Comparison of ENCODE assay signal across 9 mouse cellular contexts in genomic region chr5:65434471-65435362, GRCm38 (mm10). TPM values are rescaled to one million over a fixed set of nuclear protein-coding genes. Genes with fewer than 3 reads are reported as not detected.
DNase-seq lines count a peak whose midpoint lies in the region; ATAC-seq lines count a peak whose summit lies in the region.
"Had no signal": no experiment of that assay in that cellular context is flagged by ENCODE, and none has a peak within 500 bp of the region (broad histone marks: within the 10 kb centered on the region; RNA-seq: fewer than 3 reads in every experiment).

No protein-coding gene starts in this region.

- H3K4me3 ChIP-seq in megakaryocyte, embryonic 14.5 days (replicated peaks) = peak overlapping the region; percentile 98
- peak overlapping the region; percentile 81 for H3K4me3 ChIP-seq in forebrain, embryonic 12.5 days (replicated peaks)
- peak overlapping the region; percentile 82 for H3K4me3 ChIP-seq in neural tube, embryonic 13.5 days

- 4% methylated on average over 15 of the region's 15 CpGs for WGBS in forebrain, embryonic 12.5 days
- 3% methylated on average over 15 of the region's 15 CpGs for WGBS in neural tube, embryonic 13.5 days

- peak overlapping the region; percentile 75 for H3K4me2 ChIP-seq in forebrain, embryonic 12.5 days
- H3K4me2 ChIP-seq in neural tube, embryonic 13.5 days = peak overlapping the region; percentile 83

- H3K9ac ChIP-seq in forebrain, embryonic 12.5 days = peak overlapping the region; percentile 80
- H3K9ac ChIP-seq in neural tube, embryonic 13.5 days = peak overlapping the region; percentile 89

- no peaks in the 10 kb centered on the region for H3K9me3 ChIP-seq in megakaryocyte, embryonic 14.5 days
- no peaks in the 10 kb centered on the region for H3K9me3 ChIP-seq in forebrain, embryonic 12.5 days
- no peaks in the 10 kb centered on the region for H3K9me3 ChIP-seq in neural tube, embryonic 13.5 days

- intact Hi-C loops in left cerebral cortex, postnatal 25 days (cut with DNase I) = loop anchor here (2.0 to 5.0 kb wide), 2 partner anchors 58 to 102 kb away; partner anchors contain the start of genes Gm43552, Smim14 and Ube2k

- H3K36me3 ChIP-seq in megakaryocyte, embryonic 14.5 days (replicated peaks; ENCODE audit: low read length) = no peaks in the 10 kb centered on the region
- no peaks in the 10 kb centered on the region for H3K36me3 ChIP-seq in forebrain, embryonic 12.5 days (replicated peaks)
- no peaks in the 10 kb centered on the region for H3K36me3 ChIP-seq in neural tube, embryonic 13.5 days

- peak overlapping the region; percentile 76 for H3K27ac ChIP-seq in forebrain, embryonic 12.5 days
- H3K27ac ChIP-seq in neural tube, embryonic 13.5 days (replicated peaks) = peak overlapping the region; percentile 88

- no peaks in the 10 kb centered on the region for H3K27me3 ChIP-seq in megakaryocyte, embryonic 14.5 days (replicated peaks)
- no peaks in the 10 kb centered on the region for H3K27me3 ChIP-seq in forebrain, embryonic 12.5 days
- no peaks in the 10 kb centered on the region for H3K27me3 ChIP-seq in neural tube, embryonic 13.5 days

- DNase-seq in cerebellum, adult 18-20 months = peak; percentile 14 to 24
- no peak for DNase-seq in cerebellum, adult 8-10 months
- DNase-seq in left cerebral cortex, postnatal 25 days (ENCODE audit: low spot score in 2 of 2) = peak; percentile 34 to 61
- no peak for DNase-seq in urinary bladder, adult 18-20 months (ENCODE audit: low spot score in 2 of 2)

- peaks cover 36% of the 10 kb centered on the region for H3K4me1 ChIP-seq in megakaryocyte, embryonic 14.5 days
- H3K4me1 ChIP-seq in forebrain, embryonic 12.5 days = peaks cover 16% of the 10 kb centered on the region
- peaks cover 47% of the 10 kb centered on the region for H3K4me1 ChIP-seq in neural tube, embryonic 13.5 days (replicated peaks)

- ATAC-seq in megakaryocyte, adult 5-6 weeks (ENCODE audit: poor library complexity, severe bottlenecking) = no peak
- no peak; the same call in 1 of the 2 replicates for ATAC-seq in forebrain, embryonic 12.5 days (ENCODE audit: low FRiP score)
- peak; percentile 36 for ATAC-seq in neural tube, embryonic 13.5 days (ENCODE audit: low read depth)

RNA-seq across cellular contexts. Expression of gene Ugdh, which starts 1.0 kb away (rescaled TPM):
- polyA plus RNA-seq in megakaryocyte, embryonic 14.5 days (2012; ENCODE audit: insufficient read depth, low replicate concordance) = 3.2 TPM in 1 of 2 replicates, not detected in the other
- 87.9 and 92.7 TPM in 2 replicates for total RNA-seq in megakaryocyte, adult 5-6 weeks (2015)
- 121 TPM in 2 replicates for total RNA-seq in megakaryocyte, adult 5-6 weeks (2017)
- 78.7 and 85.9 TPM in 2 replicates for polyA plus RNA-seq in forebrain, embryonic 12.5 days (2016; fragmentation: Nextera tagmentation; extraction: Ambion mirVana)
- 10 to 100 TPM; 23.9 to 29.7 TPM for total RNA-seq in left cerebral cortex, postnatal 25 days (2021)
- 47.1 and 56.8 TPM in 2 replicates for polyA plus RNA-seq in neural tube, embryonic 13.5 days (2015; fragmentation: Nextera tagmentation; extraction: Ambion mirVana)

RNA-seq across cellular contexts. Expression of gene Lias, which starts 43.4 kb away (rescaled TPM):
- 2.3 TPM in 1 of 2 replicates, not detected in the other for polyA plus RNA-seq in megakaryocyte, embryonic 14.5 days (2012; ENCODE audit: insufficient read depth, low replicate concordance)
- 26.8 and 32.6 TPM in 2 replicates for total RNA-seq in megakaryocyte, adult 5-6 weeks (2015)
- total RNA-seq in megakaryocyte, adult 5-6 weeks (2017) = 26.8 and 29.4 TPM in 2 replicates
- 61.4 and 66.6 TPM in 2 replicates for polyA plus RNA-seq in forebrain, embryonic 12.5 days (2016; fragmentation: Nextera tagmentation; extraction: Ambion mirVana)
- total RNA-seq in left cerebral cortex, postnatal 25 days (2021) = 10 to 100 TPM; 33.3 to 33.4 TPM
- 60.7 and 63.3 TPM in 2 replicates for polyA plus RNA-seq in neural tube, embryonic 13.5 days (2015; fragmentation: Nextera tagmentation; extraction: Ambion mirVana)

RNA-seq across cellular contexts. Expression of gene Rpl9, which starts 43.5 kb away (rescaled TPM):
- 11.7 and 69.1 TPM in 2 replicates for polyA plus RNA-seq in megakaryocyte, embryonic 14.5 days (2012; ENCODE audit: insufficient read depth, low replicate concordance)
- total RNA-seq in megakaryocyte, adult 5-6 weeks (2015) = 1,765 and 1,894 TPM in 2 replicates
- 1,107 and 1,286 TPM in 2 replicates for total RNA-seq in megakaryocyte, adult 5-6 weeks (2017)
- 738 and 747 TPM in 2 replicates for polyA plus RNA-seq in forebrain, embryonic 12.5 days (2016; fragmentation: Nextera tagmentation; extraction: Ambion mirVana)
- 100 to 1,000 TPM; 655 to 668 TPM for total RNA-seq in left cerebral cortex, postnatal 25 days (2021)
- 632 and 651 TPM in 2 replicates for polyA plus RNA-seq in neural tube, embryonic 13.5 days (2015; fragmentation: Nextera tagmentation; extraction: Ambion mirVana)

RNA-seq across cellular contexts. Expression of gene Gm43552, which starts 57.9 kb away (rescaled TPM):
- 52.6 TPM in 1 of 2 replicates, not detected in the other for polyA plus RNA-seq in megakaryocyte, embryonic 14.5 days (2012; ENCODE audit: insufficient read depth, low replicate concordance)
- total RNA-seq in megakaryocyte, adult 5-6 weeks (2015) = not detected in 2 replicates
- total RNA-seq in megakaryocyte, adult 5-6 weeks (2017) = not detected in 2 replicates
- not detected in 2 replicates for polyA plus RNA-seq in forebrain, embryonic 12.5 days (2016; fragmentation: Nextera tagmentation; extraction: Ambion mirVana)
- not detected for total RNA-seq in left cerebral cortex, postnatal 25 days (2021)
- polyA plus RNA-seq in neural tube, embryonic 13.5 days (2015; fragmentation: Nextera tagmentation; extraction: Ambion mirVana) = not detected in 2 replicates
- total RNA-seq: left cerebral cortex, postnatal 36 days had no signal

Comparison
In these comparisons a context has a peak if more than half of its experiments do, and no peak if none do; other contexts are left out.
1. DNase-seq: peak in cerebellum, adult 18-20 months (2 of 2) and left cerebral cortex, postnatal 25 days (2 of 2); none in cerebellum, adult 8-10 months (single experiment) and urinary bladder, adult 18-20 months (0 of 2).
2. RNA of gene Ugdh, which starts 1.0 kb away (polyA plus RNA-seq): 78.7 to 85.9 TPM in forebrain, embryonic 12.5 days and 47.1 to 56.8 TPM in neural tube, embryonic 13.5 days; 3.2 TPM in megakaryocyte, embryonic 14.5 days; every median in the first group is over 10 times any median in the second.
3. RNA of gene Lias, which starts 43.4 kb away (polyA plus RNA-seq): 61.4 to 66.6 TPM in forebrain, embryonic 12.5 days and 60.7 to 63.3 TPM in neural tube, embryonic 13.5 days; 2.3 TPM in megakaryocyte, embryonic 14.5 days; every median in the first group is over 10 times any median in the second.
4. Peak in every context shown above with its lines, with median percentiles within 50 percentile points of each other: H3K4me3 ChIP-seq.